Mouse (Mus musculus) mouse embryonic stem cell (cell line): ENCODE measurements around the gene Ubash3a.

ENCODE experiments used
- in situ Hi-C, 2 experiments: fragments of 300-500 bp; cut with MboI; formaldehyde crosslinking; loops; 1 replicate in 1 of 2; 3 replicates in 1 of 2; pipeline ENCODE4 v1.14.3; 2019 to 2020; ENCODE audit warnings: low sequenced_read_pairs in 2 of 2, low pct_unique_long_range_greater_than_20kb in 1 of 2, mixed read lengths in 1 of 2; ENCODE audit not compliant: unreplicated experiment in 1 of 2

Gene Ubash3a

GRCm38 (mm10) chr17:31207771-31208334 lies at the start of gene Ubash3a:
Gene Ubash3a (plus strand): TSS chr17:31207873.
- in situ Hi-C loops, result no loop called here

- in situ Hi-C loops, result no loop called here
Measured at GRCm38 (mm10) chr17:31157921-31158320, 49.8 kb upstream of the Ubash3a start.

- in situ Hi-C loops, result no loop called here
Measured at GRCm38 (mm10) chr17:31160291-31160690, 47.4 kb upstream of the Ubash3a start.

GRCm38 (mm10) chr17:31162607-31163006 lies 45.1 kb upstream of the Ubash3a start:
- in situ Hi-C loops, result no loop called here

- in situ Hi-C loops, result no loop called here
Measured at GRCm38 (mm10) chr17:31163821-31164220, 43.9 kb upstream of the Ubash3a start.

- in situ Hi-C loops, result no loop called here
Measured at GRCm38 (mm10) chr17:31165127-31165526, 42.5 kb upstream of the Ubash3a start, which contains the start of gene Tff1. Gene Tff1 (minus strand): TSS chr17:31165277.

GRCm38 (mm10) chr17:31169796-31170195 lies 37.9 kb upstream of the Ubash3a start:
- in situ Hi-C loops, result no loop called here

- in situ Hi-C loops, result no loop called here
Measured at GRCm38 (mm10) chr17:31176321-31176720, 31.4 kb upstream of the Ubash3a start.

GRCm38 (mm10) chr17:31181490-31181889 lies 26.2 kb upstream of the Ubash3a start:
- in situ Hi-C loops, result no loop called here

- in situ Hi-C loops, result no loop called here
Measured at GRCm38 (mm10) chr17:31183180-31183974, 24.3 kb upstream of the Ubash3a start.

- in situ Hi-C loops, result no loop called here
Measured at GRCm38 (mm10) chr17:31184269-31184990, 23.2 kb upstream of the Ubash3a start.

GRCm38 (mm10) chr17:31187370-31187769 lies 20.3 kb upstream of the Ubash3a start:
- in situ Hi-C loops, result loop anchor here in 1 of 2 experiments (5.0 kb wide), 1 partner anchor 60 kb away; the partner anchor contains the start of gene Tff3

- in situ Hi-C loops, result no loop called here
Measured at GRCm38 (mm10) chr17:31191825-31192224, 15.8 kb upstream of the Ubash3a start.

GRCm38 (mm10) chr17:31192663-31193062 lies 15.0 kb upstream of the Ubash3a start:
- in situ Hi-C loops, result no loop called here

GRCm38 (mm10) chr17:31193360-31193759 lies 14.3 kb upstream of the Ubash3a start:
- in situ Hi-C loops, result no loop called here

GRCm38 (mm10) chr17:31195207-31195606 lies 12.5 kb upstream of the Ubash3a start:
- in situ Hi-C loops, result no loop called here

- in situ Hi-C loops, result no loop called here
Measured at GRCm38 (mm10) chr17:31196283-31196682, 11.4 kb upstream of the Ubash3a start.

GRCm38 (mm10) chr17:31198877-31199276 lies 8.8 kb upstream of the Ubash3a start, which contains the start of gene Tmprss3:
Gene Tmprss3 (minus strand): TSS chr17:31198977.
- in situ Hi-C loops, result no loop called here

GRCm38 (mm10) chr17:31208654-31209053 lies 981 bp downstream of the Ubash3a start:
- in situ Hi-C loops, result no loop called here
